In the genomic region with DNA sequence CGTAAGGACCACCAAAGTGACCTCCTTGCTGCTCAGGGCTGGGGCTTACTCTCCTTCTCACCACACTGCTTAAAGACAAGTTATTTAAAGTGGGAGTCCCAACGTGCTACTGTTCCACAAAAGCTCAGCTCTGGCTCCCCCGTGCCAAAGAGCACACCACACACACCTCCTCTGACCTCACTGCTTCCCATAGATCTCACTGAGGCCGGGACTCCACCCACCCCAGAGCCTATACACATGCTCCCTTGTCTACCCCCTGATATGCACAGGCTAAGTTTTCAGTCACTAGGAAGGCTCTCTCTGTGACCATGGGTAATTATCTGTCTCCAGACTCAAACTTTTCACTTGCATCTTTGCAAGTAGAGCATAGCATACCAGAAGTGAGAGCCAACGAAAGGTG, we compare ENCODE assay signal across 12 mouse cellular contexts.
"Had no signal": no experiment of that assay in that cellular context is flagged by ENCODE, and none has a peak within 500 bp of the region (broad histone marks: within the 10 kb centered on the region; RNA-seq: fewer than 3 reads in every experiment).

No protein-coding gene starts in this region.

- DNase-seq: kidney, adult 8-10 months; kidney, postnatal 25 days; lung, adult 18-20 months; lung, postnatal 36 days; right cerebral cortex, postnatal 4 days; spleen, adult 18-20 months; thymus, postnatal 36 days had no signal

- H3K9ac ChIP-seq: limb, embryonic 12.5 days; midbrain, embryonic 15.5 days; neural tube, embryonic 12.5 days had no signal

- H3K27me3 ChIP-seq: limb, embryonic 12.5 days; midbrain, embryonic 15.5 days; neural tube, embryonic 12.5 days had no signal

- H3K4me2 ChIP-seq: limb, embryonic 12.5 days; midbrain, embryonic 11.5 days; midbrain, embryonic 15.5 days; neural tube, embryonic 12.5 days had no signal

- H3K36me3 ChIP-seq: limb, embryonic 12.5 days; midbrain, embryonic 15.5 days; neural tube, embryonic 12.5 days had no signal

- ATAC-seq: intestine, embryonic 16.5 days; midbrain, embryonic 15.5 days had no signal

- H3K4me3 ChIP-seq: limb, embryonic 12.5 days; midbrain, embryonic 15.5 days; neural tube, embryonic 12.5 days had no signal

- H3K4me1 ChIP-seq: midbrain, embryonic 15.5 days had no signal

- H3K9me3 ChIP-seq: limb, embryonic 12.5 days; midbrain, embryonic 15.5 days; neural tube, embryonic 12.5 days had no signal

- H3K27ac ChIP-seq: limb, embryonic 12.5 days; midbrain, embryonic 15.5 days; neural tube, embryonic 12.5 days had no signal
